Mouse (Mus musculus): ENCODE results near the gene Setdb2. TPM values are rescaled to one million over a fixed set of nuclear protein-coding genes. Genes with fewer than 3 reads are reported as not detected.
A peak's percentile ranks its signal among the peaks of the same experiment; 100 is the strongest.
"Not testable (repeated sequence)": the region's sequence is repeated elsewhere in the genome, so short reads cannot be mapped to it uniquely, and the experiment has no call there.

The Setdb2 gene
- total RNA-seq, 2 experiments from 2014 or later: 5.3 to 6.7 TPM

DNA sequence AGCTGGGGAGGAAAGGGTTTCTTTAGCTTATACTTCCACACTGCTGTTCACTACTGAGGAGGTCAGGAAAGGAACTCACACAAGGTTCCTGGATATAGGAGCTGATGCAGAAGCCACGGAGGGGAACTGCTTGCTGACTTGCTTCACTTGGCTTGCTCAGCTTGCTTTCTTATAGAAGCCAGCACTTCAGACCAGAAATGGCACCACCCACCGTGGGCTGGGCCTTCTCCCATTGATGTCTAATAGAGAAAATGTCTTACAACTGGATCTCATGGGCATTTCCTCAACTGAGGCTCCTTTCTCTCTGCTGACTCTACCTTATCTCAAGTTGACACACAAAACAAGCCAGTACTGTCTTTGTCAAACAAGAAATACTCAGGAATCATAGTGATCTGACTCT lies 6.8 kb downstream of the Setdb2 start:
- TF ChIP-seq CTCF (IDR thresholded peaks at IDR 0.05): no peak
- DNase-seq: no peak
- Histone ChIP-seq H3K27ac (no peak overlapping the region), H3K4me3 (no peak overlapping the region)
- intact Hi-C loops (cut with DNase I): no loop called here

DNA sequence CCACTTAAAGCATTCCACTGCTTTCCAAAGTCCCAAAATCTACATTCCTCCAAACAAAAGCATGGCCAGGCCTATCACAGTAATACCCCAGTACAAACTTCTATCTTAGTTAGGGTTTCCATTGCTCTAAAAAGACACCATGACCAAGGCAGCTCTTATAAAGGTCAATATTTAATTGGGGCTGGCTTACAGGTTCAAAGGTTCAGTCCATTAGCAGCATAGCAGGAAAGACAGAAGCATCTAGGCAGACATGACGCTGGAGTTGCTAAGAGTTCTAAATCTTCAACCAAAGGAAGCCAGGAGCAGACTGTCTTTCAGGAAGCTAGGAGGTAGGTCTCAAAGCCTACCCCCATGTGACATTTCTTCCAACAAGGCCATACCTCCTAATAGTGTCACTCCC lies 10.1 kb downstream of the Setdb2 start:
- no peak for DNase-seq
- no peak for TF ChIP-seq CTCF (IDR thresholded peaks at IDR 0.05)
- Histone ChIP-seq H3K4me3 (no peak overlapping the region), H3K27ac (no peak overlapping the region)
- intact Hi-C loops (cut with DNase I): no loop called here

DNA sequence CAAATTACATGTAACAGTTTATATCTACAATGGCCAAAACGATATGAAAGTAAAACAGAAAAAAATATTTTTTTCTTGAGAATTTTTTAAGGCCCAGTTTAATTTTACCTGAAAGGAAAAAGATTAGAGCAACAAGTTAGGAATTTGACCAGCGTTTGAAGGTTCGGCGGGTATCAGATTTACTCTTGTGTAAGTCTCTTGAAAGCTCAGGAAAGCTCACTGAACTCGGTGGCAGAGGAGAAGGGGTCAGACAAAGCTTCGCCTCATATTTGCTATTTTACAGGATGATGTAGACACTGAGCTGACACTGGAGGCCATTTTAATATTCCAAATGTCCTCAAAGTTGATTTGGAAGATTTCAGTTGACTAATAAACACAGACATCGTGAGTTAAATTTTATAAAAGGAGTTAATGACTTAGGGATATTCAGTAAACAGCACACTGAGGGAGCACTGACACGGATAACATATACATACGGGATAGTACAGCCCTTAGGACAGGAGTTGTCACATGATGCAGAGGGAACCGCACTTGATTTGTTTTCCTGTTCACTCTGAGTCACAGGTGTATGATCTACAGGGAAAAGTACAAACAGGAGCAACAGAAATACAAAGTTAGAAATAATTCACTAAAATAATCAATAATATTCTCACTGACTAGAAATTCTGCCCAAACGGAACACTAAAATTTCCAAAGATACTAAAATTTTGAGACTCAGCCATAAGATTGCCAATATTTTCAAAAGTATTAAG lies 17.6 kb downstream of the Setdb2 start:
- TF ChIP-seq CTCF (IDR thresholded peaks at IDR 0.05): no peak
- Histone ChIP-seq H3K27ac (no peak overlapping the region), H3K4me3 (no peak overlapping the region)
- intact Hi-C loops (cut with DNase I): no loop called here
- DNase-seq: no peak

DNA sequence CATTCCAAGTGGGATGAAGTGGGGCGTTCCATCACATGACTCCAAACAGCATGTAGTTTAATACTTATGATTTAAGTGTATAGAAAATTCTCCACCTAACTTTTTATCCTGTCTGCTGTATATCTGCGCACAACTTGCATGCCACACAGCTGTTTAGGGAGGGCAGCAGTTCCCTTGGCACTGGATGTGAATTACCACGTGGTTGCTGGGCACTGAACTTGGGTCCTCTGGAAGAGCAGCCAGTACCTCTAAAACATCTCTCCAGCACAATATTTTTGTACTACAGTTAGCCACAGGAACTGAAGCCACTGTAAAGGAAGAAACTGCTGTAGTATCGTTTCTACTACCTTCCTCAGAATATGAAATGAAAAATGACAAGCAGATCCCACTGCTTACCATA lies 22.5 kb downstream of the Setdb2 start:
- no peak overlapping the region for H3K27ac ChIP-seq
- no peak for TF ChIP-seq CTCF (IDR thresholded peaks at IDR 0.05)
- intact Hi-C loops (cut with DNase I): no loop called here
- peak; percentile 34 for DNase-seq
- no peak overlapping the region for H3K4me3 ChIP-seq

DNA sequence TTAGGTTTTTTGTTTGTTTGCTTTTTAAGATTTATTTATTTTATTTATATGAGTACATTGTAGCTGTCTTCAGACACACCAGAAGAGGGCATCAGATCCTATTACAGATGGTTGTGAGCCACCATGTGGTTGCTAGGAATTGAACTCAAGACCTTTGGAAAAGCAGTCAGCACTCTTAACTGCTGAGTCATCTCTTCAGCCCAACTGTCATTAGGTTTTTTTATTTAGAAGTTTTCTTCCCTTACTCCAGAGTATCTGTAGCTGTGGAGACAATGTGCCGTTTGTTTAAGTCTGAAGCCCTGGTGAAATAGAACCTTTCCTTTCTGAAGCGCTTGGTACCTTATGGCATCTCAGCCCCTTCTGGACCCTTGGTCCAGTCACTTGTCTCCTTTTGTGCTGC lies 25.7 kb downstream of the Setdb2 start:
- H3K4me3 ChIP-seq; DNase-seq; intact Hi-C loops (cut with DNase I); H3K27ac ChIP-seq: not testable (repeated sequence)

DNA sequence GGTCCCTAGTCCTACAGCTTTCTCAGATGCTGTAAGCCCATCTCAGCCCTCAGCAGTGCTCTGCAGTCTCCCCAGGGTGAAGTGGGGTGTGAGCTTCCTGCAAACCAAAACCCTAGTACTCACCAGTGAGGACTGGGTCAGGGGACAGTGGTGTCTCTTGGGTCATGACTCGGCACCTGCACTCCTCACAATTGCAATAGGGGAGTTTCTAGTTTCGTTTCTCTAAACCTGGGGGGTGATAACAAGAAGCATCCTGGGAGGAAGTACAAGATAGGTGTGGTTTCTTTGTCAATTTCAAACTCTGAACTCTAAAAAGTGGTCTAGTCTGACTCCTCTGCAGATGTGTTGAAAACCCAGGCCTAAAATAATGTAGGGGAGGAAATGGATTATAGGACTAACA lies 43.7 kb downstream of the Setdb2 start:
- Histone ChIP-seq H3K4me3 (no peak overlapping the region), H3K27ac (no peak overlapping the region)
- no peak for TF ChIP-seq CTCF (IDR thresholded peaks at IDR 0.05)
- intact Hi-C loops (cut with DNase I): no loop called here
- no peak for DNase-seq

DNA sequence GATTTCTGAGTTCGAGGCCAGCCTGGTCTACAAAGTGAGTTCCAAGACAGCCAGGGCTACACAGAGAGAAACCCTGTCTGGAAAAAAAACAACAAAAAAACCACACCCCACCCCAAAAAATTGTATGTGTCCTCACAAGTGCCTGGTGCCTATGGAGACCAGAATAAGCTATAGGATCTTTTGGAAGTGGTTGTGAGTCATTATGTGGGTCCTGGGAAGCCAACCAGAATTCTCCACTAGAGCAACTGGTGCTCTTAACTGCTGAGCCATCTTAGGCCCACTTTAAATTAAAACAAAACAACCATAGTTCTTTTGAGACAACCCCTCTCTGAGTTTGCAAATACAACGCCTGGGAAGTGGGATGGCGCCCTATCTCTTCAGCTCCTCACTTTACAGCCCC lies 45.4 kb downstream of the Setdb2 start, which contains the start of gene Phf11c:
Gene Phf11c, minus strand, starts transcription at position 101 of the 400 bp plus-strand sequence.
- no peak for DNase-seq
- H3K27ac ChIP-seq: no peak within 1 kb of the TSS
- intact Hi-C loops (cut with DNase I): no loop called here
- no peak for TF ChIP-seq CTCF (IDR thresholded peaks at IDR 0.05)
- H3K4me3 ChIP-seq: no peak within 1 kb of the TSS

DNA sequence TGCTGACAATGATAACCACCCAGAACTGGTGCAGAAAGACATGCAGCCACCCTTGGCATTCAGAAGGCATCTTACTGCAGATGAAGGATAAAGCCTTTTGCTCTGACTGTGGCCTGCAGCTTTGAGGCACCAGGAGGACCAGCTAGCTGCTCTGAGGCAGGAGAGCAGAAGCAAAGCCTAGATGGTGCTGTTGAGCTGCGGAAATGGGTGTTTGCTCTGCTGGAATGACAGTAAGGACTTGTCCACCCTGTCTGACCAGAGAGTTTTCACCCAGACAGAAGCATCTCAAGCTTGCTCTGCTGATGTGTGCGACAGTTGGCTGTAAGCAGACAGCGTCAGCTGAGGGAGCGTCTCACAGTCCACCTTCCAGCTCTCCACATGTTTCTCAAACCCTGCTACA lies 50.5 kb downstream of the Setdb2 start:
- peak; percentile 53 for TF ChIP-seq CTCF (IDR thresholded peaks at IDR 0.05)
- DNase-seq: peak; percentile 30
- H3K4me3 ChIP-seq; H3K27ac ChIP-seq; intact Hi-C loops (cut with DNase I): not testable (repeated sequence)

DNA sequence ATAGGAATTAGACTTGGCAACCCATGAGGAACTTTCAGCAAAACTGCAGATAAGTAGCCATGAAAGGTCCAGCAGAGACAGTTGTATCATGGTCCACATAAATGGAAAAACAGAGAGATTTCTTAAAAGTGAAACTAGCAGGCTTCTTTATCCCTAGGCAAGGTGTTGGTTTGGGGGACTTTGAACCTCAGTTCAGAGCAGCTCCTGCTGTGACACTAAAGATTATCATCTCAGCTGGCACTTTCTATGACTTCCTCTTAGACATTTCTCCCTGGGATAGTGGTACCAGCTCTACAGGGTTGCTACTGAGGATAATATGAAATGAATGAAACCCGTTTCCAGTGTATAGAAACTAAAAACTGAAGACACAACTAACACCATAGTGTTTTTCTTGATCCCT lies 51.2 kb downstream of the Setdb2 start:
- no peak for DNase-seq
- intact Hi-C loops (cut with DNase I): no loop called here
- no peak overlapping the region for H3K27ac ChIP-seq
- no peak overlapping the region for H3K4me3 ChIP-seq
- no peak for TF ChIP-seq CTCF (IDR thresholded peaks at IDR 0.05)

DNA sequence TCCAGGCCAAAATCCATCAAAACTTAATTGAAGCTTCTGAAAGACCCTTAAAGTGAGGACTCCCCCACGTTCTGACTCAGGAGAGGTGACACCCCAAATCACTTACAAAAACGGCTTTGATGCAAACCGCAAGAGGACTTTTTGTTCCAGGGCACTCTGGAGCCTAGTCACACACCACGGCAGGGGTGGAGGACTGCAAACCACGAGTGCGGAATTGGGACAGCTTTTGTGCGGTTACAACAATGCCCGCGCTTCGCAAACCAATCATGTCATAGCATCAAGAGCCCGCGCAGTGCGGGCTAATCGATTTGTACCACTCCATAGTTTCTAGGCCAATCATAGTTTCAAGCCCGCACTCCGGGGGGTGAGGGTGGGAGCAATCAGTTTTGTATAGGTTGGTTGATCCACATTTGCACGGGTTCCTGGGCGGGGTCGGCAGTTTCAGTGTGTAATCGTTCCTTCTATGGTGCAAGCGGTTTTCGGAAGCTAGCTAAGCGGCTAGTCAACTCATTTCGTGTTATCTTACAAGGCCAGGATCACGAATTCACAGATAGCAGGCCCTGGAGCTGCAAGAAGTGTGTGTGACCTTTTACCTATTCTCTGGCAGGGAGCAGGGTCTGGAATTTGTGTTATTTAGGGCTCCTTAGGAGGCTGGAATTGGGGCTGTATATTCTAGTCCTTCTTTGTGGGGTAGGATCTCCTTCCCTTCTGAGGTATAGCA lies 70.2 kb downstream of the Setdb2 start:
- DNase-seq: no peak
- TF ChIP-seq CTCF (IDR thresholded peaks at IDR 0.05): no peak
- intact Hi-C loops (cut with DNase I): no loop called here
- H3K4me3 ChIP-seq: no peak overlapping the region
- no peak overlapping the region for H3K27ac ChIP-seq

DNA sequence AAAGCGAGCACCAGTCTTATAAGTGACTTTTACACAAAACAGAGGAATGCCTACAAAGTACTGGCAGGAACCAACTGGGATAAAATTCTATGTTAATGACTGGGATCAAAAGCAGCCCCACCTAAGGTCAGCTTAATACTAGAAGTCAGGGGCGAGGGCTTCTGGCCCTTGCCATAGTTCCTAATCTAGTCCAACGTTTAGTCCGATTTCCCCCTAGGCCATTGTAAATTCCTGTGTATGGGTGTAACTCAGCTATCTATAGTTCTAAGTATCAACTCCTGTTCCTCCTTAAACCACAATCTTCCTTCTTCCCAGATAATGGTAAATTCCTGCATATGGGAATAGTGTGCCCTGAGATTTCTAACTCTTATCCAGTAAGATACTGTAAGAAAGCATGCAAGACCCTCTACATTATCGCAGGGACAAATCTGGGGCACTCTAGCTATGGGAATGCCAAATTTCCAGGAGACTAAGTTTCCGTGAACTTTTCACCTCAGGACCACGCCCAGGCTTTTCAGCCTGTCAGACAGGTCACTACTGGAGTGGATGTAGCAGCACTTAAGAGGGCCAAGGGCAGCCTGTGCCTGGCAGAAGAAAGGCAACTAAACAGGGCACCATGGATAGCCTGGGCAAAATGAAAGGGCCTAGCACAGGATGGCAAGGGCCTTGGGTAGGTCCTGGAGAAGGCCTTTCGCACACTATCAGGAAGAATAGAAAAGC lies 74.1 kb downstream of the Setdb2 start:
- Histone ChIP-seq H3K4me3 (no peak overlapping the region), H3K27ac (no peak overlapping the region; the same call in 1 of the 2 replicates)
- intact Hi-C loops (cut with DNase I): no loop called here
- TF ChIP-seq CTCF (IDR thresholded peaks at IDR 0.05): no peak
- no peak for DNase-seq

DNA sequence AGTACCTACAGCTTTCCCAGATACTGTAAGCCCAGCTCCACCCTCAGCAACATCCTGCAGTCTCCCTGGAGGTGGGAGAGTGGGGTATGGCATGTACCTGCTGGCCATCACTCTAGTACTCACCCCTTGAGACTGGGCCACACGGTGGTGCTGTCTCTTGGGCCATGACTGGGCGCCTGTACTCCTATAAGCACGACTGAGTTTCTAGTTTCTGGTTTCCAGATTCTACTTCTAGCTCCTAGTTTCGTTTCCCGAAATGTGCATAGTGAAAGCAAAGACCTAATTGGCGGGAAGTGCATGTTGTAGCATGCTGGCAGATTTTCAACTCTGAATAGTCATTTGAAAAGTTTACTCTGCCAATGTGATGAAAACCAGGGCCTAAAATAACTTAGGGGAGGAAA lies 75.4 kb downstream of the Setdb2 start, which contains the start of gene Phf11d:
Gene Phf11d, minus strand, starts transcription at position 227 of the 401 bp plus-strand sequence.
- peak; percentile 53 for DNase-seq
- intact Hi-C loops (cut with DNase I): loop anchor here (2.0 kb wide), 1 partner anchor 76 kb away; the partner anchor contains the start of genes Cab39l and Setdb2
- peak; percentile 54 for TF ChIP-seq CTCF (IDR thresholded peaks at IDR 0.05)
- peak within 1 kb of the TSS; percentile 71 for H3K4me3 ChIP-seq
- H3K27ac ChIP-seq: peak within 1 kb of the TSS; percentile 81

Other genes with a start within 250 kb of the Setdb2 start
- gene Rcbtb1, start 239.7 kb downstream of the Setdb2 start, total RNA-seq (2021): 10 to 100 TPM; 11.1 to 12.7 TPM
- gene Gm6904, start 180.7 kb downstream of the Setdb2 start, total RNA-seq (2021): not detected
- gene Phf11a, start 143.4 kb downstream of the Setdb2 start, total RNA-seq (2021): not detected
- gene Phf11b, start 99.5 kb downstream of the Setdb2 start, total RNA-seq (2021): under 1 TPM in 1 of 2 experiments, not detected in 1; 0.20 TPM
- gene Phf11d, start 75.4 kb downstream of the Setdb2 start, total RNA-seq (2021): 1 to 10 TPM; 1.1 to 1.9 TPM
- under 1 TPM; 0.41 to 0.59 TPM for gene Phf11c, start 45.5 kb downstream of the Setdb2 start, total RNA-seq (2021)
- gene Cab39l, start 88 bp upstream of the Setdb2 start, total RNA-seq (2021): 10 to 100 TPM; 19.7 to 25.4 TPM
- gene Cdadc1, start 157.1 kb upstream of the Setdb2 start, total RNA-seq (2021): 10 to 100 TPM; 29.4 to 36.3 TPM
- 10 to 100 TPM; 70.6 to 96.6 TPM for gene Shisa2, start 184.4 kb upstream of the Setdb2 start, total RNA-seq (2021)

Data from gastrocnemius, adult 2 months (tissue).